Comparison of ENCODE assay signal across 22 mouse cellular contexts in genomic region chr3:52554490-52554889, GRCm38 (mm10).
A peak's percentile ranks its signal among the peaks of the same experiment; 100 is the strongest.
DNase-seq lines count a peak whose midpoint lies in the region; ATAC-seq and TF ChIP-seq lines count a peak whose summit lies in the region.
"Had no signal": no experiment of that assay in that cellular context is flagged by ENCODE, and none has a peak within 500 bp of the region (broad histone marks: within the 10 kb centered on the region; RNA-seq: fewer than 3 reads in every experiment).

No protein-coding gene starts in this region.

- WGBS in midbrain, postnatal 0 days = 85% methylated on average over 1 of the region's 1 CpGs

- TF ChIP-seq CTCF in CH12.LX (conservative IDR thresholded peaks at IDR 0.05 in 1 of 2, IDR thresholded peaks at IDR 0.05 in 1 of 2; ENCODE audit: low read depth in 2 of 2, low read length in 2 of 2) = no peak
- TF ChIP-seq CTCF in embryonic fibroblast, embryonic 13.5 days (IDR thresholded peaks at IDR 0.05; ENCODE audit: borderline replicate concordance, insufficient read depth, low read length) = no peak
- TF ChIP-seq CTCF in midbrain, postnatal 0 days (IDR thresholded peaks at IDR 0.05) = no peak

- in situ Hi-C loops in CH12.LX (cut with MboI; ENCODE audit: low pct_ligation_motif_present, low pct_unique_long_range_greater_than_20kb, low sequenced_read_pairs) (no loop called here), ES-E14 (cut with MboI; ENCODE audit: low sequenced_read_pairs in 2 of 2, unreplicated experiment in 2 of 2) (no loop called here)

- DNase-seq in CH12.LX (ENCODE audit: extremely low read depth) (no peak), ES-E14 (ENCODE audit: low read depth, low spot score) (no peak)
- peak; percentile 36 for DNase-seq in naive thymus-derived CD4-positive, alpha-beta T cell, adult 2 months (ENCODE audit: low read depth)
- no peak for DNase-seq in left cerebral cortex, postnatal 36 days (ENCODE audit: low spot score in 2 of 2)
- no peak for DNase-seq in urinary bladder, postnatal 4 days (ENCODE audit: low spot score in 2 of 2)
- DNase-seq in midbrain, postnatal 0 days (ENCODE audit: low spot score) = no peak
- DNase-seq: adrenal gland, adult 8-10 months; adrenal gland, postnatal 14 days; cerebellum, adult 11 months; cerebellum, adult 18-20 months; cerebellum, adult 8-10 months; cerebellum, adult 9-11 months; cerebellum, postnatal 14 days; cerebellum, postnatal 36 days; embryo, embryonic 11 days; forebrain, postnatal 0 days had no signal

- no peaks in the 10 kb centered on the region for H3K79me2 ChIP-seq in CH12.LX (replicated peaks; ENCODE audit: control insufficient read depth, extremely low read depth, insufficient read depth, poor library complexity, severe bottlenecking)

- H3K9ac ChIP-seq in CH12.LX (ENCODE audit: insufficient read depth, low read depth) (no peak overlapping the region), ES-E14 (ENCODE audit: insufficient read depth, low read depth, low read length, poor library complexity, severe bottlenecking) (no peak overlapping the region)
- no peak overlapping the region for H3K9ac ChIP-seq in midbrain, postnatal 0 days (replicated peaks; ENCODE audit: low read length, poor library complexity, severe bottlenecking)
- H3K9ac ChIP-seq: embryonic facial prominence, embryonic 13.5 days; embryonic facial prominence, embryonic 15.5 days; forebrain, embryonic 13.5 days; forebrain, embryonic 15.5 days; forebrain, postnatal 0 days had no signal

- no peaks in the 10 kb centered on the region for H3K9me3 ChIP-seq in CH12.LX (replicated peaks; ENCODE audit: low read length)
- no peaks in the 10 kb centered on the region for H3K9me3 ChIP-seq in ES-E14 (ENCODE audit: control insufficient read depth, insufficient read depth, low read depth, low read length)
- H3K9me3 ChIP-seq in midbrain, postnatal 0 days (ENCODE audit: low read length) = no peaks in the 10 kb centered on the region
- H3K9me3 ChIP-seq: embryonic facial prominence, embryonic 13.5 days; embryonic facial prominence, embryonic 15.5 days; forebrain, embryonic 13.5 days; forebrain, embryonic 15.5 days had no signal

- no peak for TF ChIP-seq EP300 in CH12.LX (IDR thresholded peaks at IDR 0.05; ENCODE audit: low read length)

- H3K4me3 ChIP-seq in CH12.LX (replicated peaks in 1 of 3; ENCODE audit: low read depth in 2 of 3, low read length in 2 of 3, poor library complexity in 1 of 3) (no peak overlapping the region), ES-E14 (ENCODE audit: insufficient read depth in 1 of 2, low read depth in 1 of 2, low read length in 2 of 2, poor library complexity in 1 of 2, severe bottlenecking in 1 of 2) (no peak overlapping the region)
- no peak overlapping the region for H3K4me3 ChIP-seq in embryonic fibroblast, embryonic 13.5 days (ENCODE audit: insufficient read depth, low read length)
- no peak overlapping the region for H3K4me3 ChIP-seq in midbrain, postnatal 0 days (ENCODE audit: low read depth, low read length)
- H3K4me3 ChIP-seq: embryonic facial prominence, embryonic 13.5 days; embryonic facial prominence, embryonic 15.5 days; forebrain, embryonic 13.5 days; forebrain, embryonic 15.5 days had no signal

- H3K4me1 ChIP-seq in CH12.LX (ENCODE audit: control insufficient read depth in 1 of 2, insufficient read depth in 2 of 2) (peaks cover 10 to 13% of the 10 kb centered on the region in 2 experiments), ES-E14 (ENCODE audit: control insufficient read depth in 2 of 2, insufficient read depth in 2 of 2, low read length in 2 of 2, poor library complexity in 1 of 2) (0 out of 4 replicates have a peak, but pooled peaks cover 0 to 2% of the 10 kb centered on the region in 2 experiments)
- peaks cover 12% of the 10 kb centered on the region for H3K4me1 ChIP-seq in embryonic fibroblast, embryonic 13.5 days (ENCODE audit: control insufficient read depth, insufficient read depth, low read length)
- no peaks in the 10 kb centered on the region; the same call in 1 of the 2 replicates for H3K4me1 ChIP-seq in midbrain, postnatal 0 days (ENCODE audit: insufficient read depth, low read length)
- H3K4me1 ChIP-seq: forebrain, embryonic 13.5 days had no signal

- intact Hi-C loops in left cerebral cortex, postnatal 36 days (cut with DNase I) = no loop called here

- ATAC-seq in midbrain, postnatal 0 days (ENCODE audit: low FRiP score) = no peak
- ATAC-seq: forebrain, embryonic 13.5 days; forebrain, embryonic 15.5 days; forebrain, postnatal 0 days had no signal

- no peak overlapping the region for H3K4me2 ChIP-seq in CH12.LX (ENCODE audit: insufficient read depth, low read depth, poor library complexity, severe bottlenecking)
- H3K4me2 ChIP-seq in midbrain, postnatal 0 days (ENCODE audit: low read depth, low read length, poor library complexity, severe bottlenecking) = no peak overlapping the region
- H3K4me2 ChIP-seq: embryonic facial prominence, embryonic 13.5 days; embryonic facial prominence, embryonic 15.5 days; forebrain, embryonic 13.5 days; forebrain, embryonic 15.5 days had no signal

- dilution Hi-C loops in CH12.LX (cut with MboI; ENCODE audit: extremely low pct_ligation_motif_present, extremely low pct_unique_long_range_greater_than_20kb, low sequenced_read_pairs) = no loop called here

- H3K27ac ChIP-seq in CH12.LX (ENCODE audit: insufficient read depth, low read depth) (no peak overlapping the region), ES-E14 (ENCODE audit: insufficient read depth, low read depth, low read length, poor library complexity, severe bottlenecking) (no peak overlapping the region)
- H3K27ac ChIP-seq in embryonic fibroblast, embryonic 13.5 days (ENCODE audit: insufficient read depth, low read length) = peak overlapping the region; percentile 32; the same call in 1 of the 2 replicates
- H3K27ac ChIP-seq in midbrain, postnatal 0 days (ENCODE audit: low read depth, low read length) = no peak overlapping the region
- H3K27ac ChIP-seq: embryonic facial prominence, embryonic 13.5 days; embryonic facial prominence, embryonic 15.5 days; forebrain, embryonic 13.5 days; forebrain, embryonic 15.5 days had no signal

- no peak for TF ChIP-seq POLR2A in CH12.LX (IDR thresholded peaks at IDR 0.05; ENCODE audit: low read depth, low read length)
- no peak for TF ChIP-seq POLR2A in embryonic fibroblast, embryonic 13.5 days (IDR thresholded peaks at IDR 0.05; ENCODE audit: low read depth, low read length)

- H3K36me3 ChIP-seq in CH12.LX (replicated peaks in 1 of 2; ENCODE audit: control insufficient read depth in 1 of 2, insufficient read depth in 1 of 2, low read length in 1 of 2) (no peaks in the 10 kb centered on the region), ES-E14 (ENCODE audit: control insufficient read depth, insufficient read depth, low read length, poor library complexity, severe bottlenecking) (no peaks in the 10 kb centered on the region)
- H3K36me3 ChIP-seq in midbrain, postnatal 0 days (ENCODE audit: insufficient read depth, low read length) = no peaks in the 10 kb centered on the region
- H3K36me3 ChIP-seq: embryonic facial prominence, embryonic 13.5 days; embryonic facial prominence, embryonic 15.5 days; forebrain, embryonic 15.5 days had no signal

- no peaks in the 10 kb centered on the region for H3K27me3 ChIP-seq in CH12.LX (replicated peaks)
- no peaks in the 10 kb centered on the region for H3K27me3 ChIP-seq in midbrain, postnatal 0 days (ENCODE audit: insufficient read depth, low read length)
- H3K27me3 ChIP-seq: embryonic facial prominence, embryonic 13.5 days; forebrain, embryonic 13.5 days; forebrain, embryonic 15.5 days; Patski had no signal

- no peak for TF ChIP-seq RAD21 in CH12.LX (IDR thresholded peaks at IDR 0.05; ENCODE audit: low read depth, low read length)

TF ChIP-seq in CH12.LX, 34 proteins besides CTCF, POLR2A, EP300 and RAD21:
- TF ChIP-seq MAFK (IDR thresholded peaks at IDR 0.05; ENCODE audit: insufficient replicate concordance, low read length) (peak; percentile 95), PAX5 (IDR thresholded peaks at IDR 0.05; ENCODE audit: low read length) (no peak)

TF ChIP-seq in ES-E14, 5 proteins besides CTCF, POLR2A, EP300 and RAD21:
- TF ChIP-seq ZC3H11A (IDR thresholded peaks at IDR 0.05; ENCODE audit: borderline replicate concordance, low read depth, low read length) = no peak
- TF ChIP-seq ZNF384 (IDR thresholded peaks at IDR 0.05; ENCODE audit: low read depth, low read length) = no peak
- peak; percentile 93 for TF ChIP-seq MAFK (IDR thresholded peaks at IDR 0.05; ENCODE audit: insufficient read depth, low read depth, low read length)
